Mouse (Mus musculus): ENCODE data around the gene Dab1. TPM values are rescaled to one million over a fixed set of nuclear protein-coding genes. Genes with fewer than 3 reads are reported as not detected.

Dab1 gene
- total and polyA plus RNA-seq, 2 experiments = 0.02 to 0.09 TPM

- DNase-seq (ENCODE audit: extremely low read depth, low read depth, low spot score) = no peak
- H3K27ac ChIP-seq (replicated peaks; ENCODE audit: insufficient read depth, low read depth, low read length) = no peak overlapping the region
- 82% methylated on average over 5 of the region's 5 CpGs for WGBS
- no peaks in the 10 kb centered on the region for H3K27me3 ChIP-seq (ENCODE audit: control insufficient read depth, insufficient read depth, low read length)
- H3K36me3 ChIP-seq (ENCODE audit: control insufficient read depth, insufficient read depth, low read length) = no peaks in the 10 kb centered on the region
- TF ChIP-seq POLR2A (IDR thresholded peaks at IDR 0.05; ENCODE audit: extremely low read depth, insufficient read depth, low read length) (no peak), CTCF (IDR thresholded peaks at IDR 0.05; ENCODE audit: low read depth, low read length) (no peak)
- no peaks in the 10 kb centered on the region for H3K79me2 ChIP-seq (ENCODE audit: control insufficient read depth, insufficient read depth, low read length)
- H3K4me1 ChIP-seq (ENCODE audit: control insufficient read depth, insufficient read depth, low read length) = no peaks in the 10 kb centered on the region
- no peak overlapping the region for H3K9ac ChIP-seq (ENCODE audit: low read depth, low read length)
- H3K4me3 ChIP-seq (ENCODE audit: insufficient read depth, low read depth, low read length) = no peak overlapping the region
Measured at GRCm38 (mm10) chr4:104579946-104580544, 960.9 kb downstream of the Dab1 start.

- 78% methylated on average over 5 of the region's 5 CpGs for WGBS
- DNase-seq (ENCODE audit: extremely low read depth, low read depth, low spot score) = no peak
Measured at GRCm38 (mm10) chr4:104582726-104583125, 963.6 kb downstream of the Dab1 start.

GRCm38 (mm10) chr4:104587826-104588225, 968.7 kb downstream of the Dab1 start:
- no peaks in the 10 kb centered on the region for H3K27me3 ChIP-seq (ENCODE audit: control insufficient read depth, insufficient read depth, low read length)
- peak; percentile 12 for DNase-seq (ENCODE audit: extremely low read depth, low read depth, low spot score)
- no peaks in the 10 kb centered on the region for H3K36me3 ChIP-seq (ENCODE audit: control insufficient read depth, insufficient read depth, low read length)
- no peak overlapping the region for H3K9ac ChIP-seq (ENCODE audit: low read depth, low read length)
- 57% methylated on average over 2 of the region's 2 CpGs for WGBS
- no peaks in the 10 kb centered on the region for H3K79me2 ChIP-seq (ENCODE audit: control insufficient read depth, insufficient read depth, low read length)
- H3K27ac ChIP-seq (replicated peaks; ENCODE audit: insufficient read depth, low read depth, low read length) = no peak overlapping the region
- H3K4me3 ChIP-seq (ENCODE audit: insufficient read depth, low read depth, low read length) = no peak overlapping the region
- no peaks in the 10 kb centered on the region for H3K4me1 ChIP-seq (ENCODE audit: control insufficient read depth, insufficient read depth, low read length)
- no peak for TF ChIP-seq POLR2A (IDR thresholded peaks at IDR 0.05; ENCODE audit: extremely low read depth, insufficient read depth, low read length)
- no peak for TF ChIP-seq CTCF (IDR thresholded peaks at IDR 0.05; ENCODE audit: low read depth, low read length)

More at GRCm38 (mm10) chr4:104582726-104583125, 963.6 kb downstream of the Dab1 start:
- Histone ChIP-seq H3K27me3 (ENCODE audit: control insufficient read depth, insufficient read depth, low read length) (no peaks in the 10 kb centered on the region), H3K36me3 (ENCODE audit: control insufficient read depth, insufficient read depth, low read length) (no peaks in the 10 kb centered on the region), H3K4me3 (ENCODE audit: insufficient read depth, low read depth, low read length) (no peak overlapping the region), H3K4me1 (ENCODE audit: control insufficient read depth, insufficient read depth, low read length) (no peaks in the 10 kb centered on the region), H3K79me2 (ENCODE audit: control insufficient read depth, insufficient read depth, low read length) (no peaks in the 10 kb centered on the region), H3K9ac (ENCODE audit: low read depth, low read length) (no peak overlapping the region), H3K27ac (replicated peaks; ENCODE audit: insufficient read depth, low read depth, low read length) (no peak overlapping the region)
- no peak for TF ChIP-seq POLR2A (IDR thresholded peaks at IDR 0.05; ENCODE audit: extremely low read depth, insufficient read depth, low read length)
- TF ChIP-seq CTCF (IDR thresholded peaks at IDR 0.05; ENCODE audit: low read depth, low read length) = no peak

- no peak for DNase-seq (ENCODE audit: extremely low read depth, low read depth, low spot score)
- H3K27ac ChIP-seq (replicated peaks; ENCODE audit: insufficient read depth, low read depth, low read length) = no peak overlapping the region
- WGBS = 95% methylated on average over 7 of the region's 7 CpGs
- no peaks in the 10 kb centered on the region for H3K36me3 ChIP-seq (ENCODE audit: control insufficient read depth, insufficient read depth, low read length)
- TF ChIP-seq POLR2A (IDR thresholded peaks at IDR 0.05; ENCODE audit: extremely low read depth, insufficient read depth, low read length) = no peak
- no peak for TF ChIP-seq CTCF (IDR thresholded peaks at IDR 0.05; ENCODE audit: low read depth, low read length)
- no peak overlapping the region for H3K4me3 ChIP-seq (ENCODE audit: insufficient read depth, low read depth, low read length)
- no peaks in the 10 kb centered on the region for H3K4me1 ChIP-seq (ENCODE audit: control insufficient read depth, insufficient read depth, low read length)
- no peaks in the 10 kb centered on the region for H3K27me3 ChIP-seq (ENCODE audit: control insufficient read depth, insufficient read depth, low read length)
- H3K9ac ChIP-seq (ENCODE audit: low read depth, low read length) = no peak overlapping the region
- no peaks in the 10 kb centered on the region for H3K79me2 ChIP-seq (ENCODE audit: control insufficient read depth, insufficient read depth, low read length)
Measured at GRCm38 (mm10) chr4:104596936-104597335, 977.8 kb downstream of the Dab1 start.

- H3K4me3 ChIP-seq (ENCODE audit: insufficient read depth, low read depth, low read length) = no peak overlapping the region
- TF ChIP-seq POLR2A (IDR thresholded peaks at IDR 0.05; ENCODE audit: extremely low read depth, insufficient read depth, low read length) = no peak
- no peaks in the 10 kb centered on the region for H3K79me2 ChIP-seq (ENCODE audit: control insufficient read depth, insufficient read depth, low read length)
- WGBS = 77% methylated on average over 6 of the region's 6 CpGs
- no peaks in the 10 kb centered on the region for H3K27me3 ChIP-seq (ENCODE audit: control insufficient read depth, insufficient read depth, low read length)
- no peak for DNase-seq (ENCODE audit: extremely low read depth, low read depth, low spot score)
- H3K4me1 ChIP-seq (ENCODE audit: control insufficient read depth, insufficient read depth, low read length) = no peaks in the 10 kb centered on the region
- H3K36me3 ChIP-seq (ENCODE audit: control insufficient read depth, insufficient read depth, low read length) = no peaks in the 10 kb centered on the region
- no peak overlapping the region for H3K9ac ChIP-seq (ENCODE audit: low read depth, low read length)
- H3K27ac ChIP-seq (replicated peaks; ENCODE audit: insufficient read depth, low read depth, low read length) = no peak overlapping the region
Measured at GRCm38 (mm10) chr4:104597490-104598465, 978.6 kb downstream of the Dab1 start.
